Mouse (Mus musculus): ENCODE data around the gene Osbpl10.
A peak's percentile ranks its signal among the peaks of the same experiment; 100 is the strongest.

The Osbpl10 gene

GRCm38 (mm10) chr9:115034788-115035187 lies 56.4 kb downstream of the Osbpl10 start:
- no peak for DNase-seq

DNA sequence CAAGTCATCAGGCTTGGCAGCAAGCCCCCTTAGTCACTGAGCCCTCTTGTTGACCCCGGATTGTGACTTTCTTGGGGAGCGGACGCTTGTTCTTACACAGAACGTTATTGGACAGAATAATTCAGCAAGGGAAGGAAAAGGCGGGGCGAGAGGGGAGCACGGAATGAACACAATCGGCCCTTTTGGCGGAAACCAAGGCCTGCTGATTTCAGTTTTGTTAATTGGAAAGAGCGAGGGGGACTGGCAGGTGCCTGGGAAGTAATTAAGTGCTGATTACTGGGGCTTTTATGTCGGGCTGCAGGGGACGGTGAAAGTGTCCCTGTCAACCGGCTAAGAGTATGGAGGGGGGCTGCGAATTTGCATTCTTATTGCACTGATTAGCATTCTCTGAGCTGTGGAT lies 59.8 kb downstream of the Osbpl10 start:
- DNase-seq = no peak

- no peak for DNase-seq
Measured at GRCm38 (mm10) chr9:115038686-115039085, 60.3 kb downstream of the Osbpl10 start.

GRCm38 (mm10) chr9:115039245-115039644 lies 60.9 kb downstream of the Osbpl10 start:
- DNase-seq = no peak

- no peak for DNase-seq
Measured at GRCm38 (mm10) chr9:115042571-115042970, 64.2 kb downstream of the Osbpl10 start.

GRCm38 (mm10) chr9:115042971-115043706 lies 64.8 kb downstream of the Osbpl10 start:
- no peak for DNase-seq

GRCm38 (mm10) chr9:115043881-115044770 lies 65.8 kb downstream of the Osbpl10 start:
- DNase-seq = peak; percentile 61

GRCm38 (mm10) chr9:115045087-115045800 lies 66.9 kb downstream of the Osbpl10 start:
- no peak for DNase-seq

GRCm38 (mm10) chr9:115046701-115047100 lies 68.3 kb downstream of the Osbpl10 start:
- no peak for DNase-seq

DNA sequence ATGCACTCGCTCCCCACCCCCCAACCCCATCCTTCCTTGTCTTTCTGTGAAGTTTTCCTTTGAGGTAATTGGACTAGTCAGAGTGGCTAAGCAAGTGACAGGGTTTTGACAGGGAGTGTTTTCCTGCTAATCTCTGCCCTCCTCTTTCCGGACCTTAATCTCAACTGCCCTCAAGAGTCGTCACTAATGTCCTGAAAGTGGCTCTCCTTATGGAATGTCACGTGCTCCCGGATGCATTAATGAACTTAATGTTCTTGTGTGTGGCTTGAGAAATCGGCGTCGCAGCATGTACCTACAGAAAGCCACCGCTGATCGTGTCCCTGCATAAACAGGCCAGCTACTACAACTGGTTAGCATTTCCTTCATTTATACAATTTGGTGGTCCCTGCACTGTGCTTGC lies 70.0 kb downstream of the Osbpl10 start:
- no peak for DNase-seq

- no peak for DNase-seq
Measured at GRCm38 (mm10) chr9:115048861-115049260, 70.5 kb downstream of the Osbpl10 start.

DNA sequence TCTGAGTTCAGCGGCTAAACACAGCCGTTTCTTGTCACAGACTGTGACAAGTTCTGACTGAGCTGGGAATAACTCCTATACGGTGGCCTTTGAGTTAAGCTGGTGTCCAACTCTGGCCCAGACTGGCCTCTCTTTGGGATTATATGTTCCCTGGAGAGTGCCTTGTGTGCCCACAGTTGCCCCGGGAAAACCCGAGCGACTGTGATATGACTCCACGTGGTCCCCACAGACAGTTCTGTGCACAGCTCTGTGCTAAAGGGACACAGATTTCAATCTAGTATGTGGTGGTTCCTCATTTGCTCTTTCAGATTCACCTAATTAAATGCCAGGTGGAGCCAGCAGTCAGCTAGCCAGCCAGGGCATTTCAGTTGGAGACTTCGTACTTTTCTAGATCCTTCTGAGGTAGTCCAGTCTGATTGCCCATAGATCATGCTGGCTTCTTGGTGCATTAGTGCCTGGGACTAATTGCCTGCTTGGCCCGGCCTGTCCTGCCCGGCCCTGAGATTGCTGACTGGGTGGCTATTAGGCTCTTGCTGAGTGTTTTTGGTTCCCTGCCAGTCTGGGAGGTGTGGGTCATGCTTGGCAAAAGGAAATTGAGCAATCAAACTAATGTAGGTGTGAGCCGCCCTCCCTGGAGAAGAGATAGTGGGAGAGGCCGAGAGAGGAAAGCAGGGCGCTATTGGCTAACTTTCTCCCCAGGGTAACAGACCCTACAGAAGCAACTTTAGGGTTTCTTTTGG lies 71.8 kb downstream of the Osbpl10 start:
- no peak for DNase-seq

- no peak for DNase-seq
Measured at GRCm38 (mm10) chr9:115051976-115052375, 73.6 kb downstream of the Osbpl10 start.

DNA sequence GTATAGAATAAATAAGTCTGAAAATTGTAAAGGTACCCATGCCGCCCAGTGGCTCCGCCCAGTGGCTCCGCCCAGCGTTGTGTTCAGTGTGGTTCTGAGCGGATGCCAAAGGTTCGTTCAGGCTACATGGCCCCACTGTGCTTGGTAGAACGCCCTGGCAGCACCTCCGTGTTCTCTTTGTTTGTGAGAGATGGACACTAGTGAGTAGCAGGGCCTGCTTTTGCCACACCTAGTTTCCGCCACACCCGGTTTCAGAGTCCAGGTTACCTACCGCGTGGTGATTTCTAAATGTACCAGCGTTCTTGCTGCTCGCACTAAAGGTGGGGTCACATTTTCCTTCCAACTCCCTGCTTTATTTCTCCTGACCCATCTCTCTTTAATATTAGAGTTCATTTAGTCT lies 75.4 kb downstream of the Osbpl10 start:
- no peak for DNase-seq

DNA sequence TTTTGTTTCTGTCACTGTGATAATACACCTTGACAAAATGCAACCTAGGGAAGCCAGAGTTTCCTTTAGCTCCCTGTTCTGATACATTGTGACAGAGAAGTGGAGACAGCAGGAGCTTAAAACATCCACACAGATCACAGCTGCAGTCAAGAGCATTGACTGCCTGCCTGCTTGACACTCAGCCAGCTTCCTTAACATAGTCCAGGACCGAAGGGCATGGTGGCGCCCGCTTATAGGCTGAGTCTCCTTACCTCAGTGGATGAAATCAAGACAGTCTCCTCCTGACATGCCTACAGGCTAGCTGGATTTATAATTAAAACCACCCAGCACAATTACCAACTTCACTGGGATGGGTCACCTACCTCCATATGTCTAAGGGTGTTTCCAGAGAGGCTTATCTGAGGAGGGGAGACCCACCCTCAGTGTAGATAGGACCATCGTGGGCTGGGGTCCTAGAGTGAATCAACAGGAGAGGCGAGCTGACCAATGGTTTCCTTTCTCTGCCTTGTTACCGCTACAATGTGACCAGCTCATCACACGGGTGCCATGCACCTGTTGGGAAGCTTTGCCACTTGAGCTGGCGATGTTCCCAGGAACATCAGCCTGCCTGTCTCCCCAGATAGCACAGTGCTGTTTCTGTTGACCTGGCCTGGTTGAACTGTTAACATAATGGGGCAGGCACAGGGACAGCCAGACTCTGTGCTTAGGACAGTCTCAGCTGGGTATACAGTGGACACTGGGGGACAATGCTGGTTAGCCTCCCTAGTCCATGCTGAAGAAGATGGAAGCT lies 76.9 kb downstream of the Osbpl10 start:
- no peak for DNase-seq

DNA sequence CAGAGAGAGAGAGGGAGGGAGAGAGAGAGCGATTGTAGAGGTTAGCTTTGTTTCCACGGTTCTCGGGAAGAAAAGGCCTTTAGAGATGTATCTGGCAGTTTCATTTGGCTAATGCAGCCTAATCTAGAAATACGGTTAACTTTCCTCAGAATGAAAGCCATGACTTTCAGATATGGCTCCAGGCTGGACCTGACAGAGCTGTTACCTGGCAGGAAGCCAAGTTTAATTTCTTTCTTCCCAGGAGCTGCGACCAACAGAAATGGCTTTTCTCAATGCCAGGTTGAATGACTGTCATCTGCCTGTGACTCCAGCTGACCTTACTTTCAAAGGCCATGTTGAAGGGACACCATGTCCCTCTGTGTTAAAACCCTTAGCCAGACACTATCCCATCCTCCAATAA lies 80.4 kb downstream of the Osbpl10 start:
- DNase-seq = no peak

- no peak for DNase-seq
Measured at GRCm38 (mm10) chr9:115064834-115065233, 86.5 kb downstream of the Osbpl10 start.

- DNase-seq = no peak
Measured at GRCm38 (mm10) chr9:115067071-115067470, 88.7 kb downstream of the Osbpl10 start.

DNA sequence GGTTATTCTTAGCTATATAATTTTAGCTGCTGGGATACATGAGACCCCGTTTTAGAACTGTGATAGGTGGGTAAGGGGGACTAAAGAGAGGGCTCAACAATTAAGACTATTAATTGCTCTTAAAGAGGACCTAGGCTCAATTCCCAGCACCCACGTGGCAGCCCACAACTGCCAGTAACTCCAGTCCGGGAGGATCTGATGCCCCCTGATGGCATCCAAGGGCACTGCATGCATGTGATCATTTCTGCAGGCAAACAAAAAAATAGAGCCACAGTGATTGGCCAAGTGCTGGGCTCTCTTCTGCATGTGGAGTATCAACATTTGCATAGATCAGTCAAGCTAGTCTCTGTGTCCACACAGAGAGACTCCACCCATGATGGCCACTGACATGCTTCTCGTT lies 96.8 kb downstream of the Osbpl10 start:
- no peak for DNase-seq

DNA sequence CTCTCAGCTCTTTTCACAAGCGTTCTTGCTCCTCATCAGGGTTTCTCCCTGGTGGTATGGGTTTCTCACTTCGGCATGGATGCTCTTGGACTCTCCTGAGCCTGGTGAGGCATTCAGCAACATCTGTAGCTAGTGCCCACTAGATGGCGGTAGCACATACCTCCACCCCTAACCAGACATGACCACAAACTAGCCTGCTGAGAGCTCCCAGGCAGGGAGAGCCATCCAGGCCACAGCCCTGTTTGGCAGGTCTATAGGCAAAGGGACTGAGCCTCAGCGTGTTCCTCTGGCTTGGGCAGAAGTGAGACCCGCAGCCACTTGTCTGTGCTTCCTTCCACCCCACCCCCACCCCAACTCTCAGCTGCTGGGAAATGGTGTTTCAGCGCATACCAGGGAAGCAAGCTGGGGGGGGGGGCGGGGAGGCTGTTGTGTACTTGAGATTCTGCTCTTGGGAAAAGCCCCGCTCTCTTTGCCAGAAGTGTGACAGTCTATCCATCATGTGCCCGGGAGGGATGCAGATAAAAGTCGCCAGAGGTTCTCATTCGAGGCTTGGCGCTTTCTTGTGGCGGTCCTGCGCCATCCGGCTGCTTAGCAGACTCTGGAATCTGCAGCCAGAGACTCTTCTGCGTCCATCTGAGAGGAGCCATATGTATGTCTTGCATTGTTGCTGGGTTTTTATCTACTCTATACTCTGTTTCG lies 110.1 kb downstream of the Osbpl10 start:
- DNase-seq = peak; percentile 41

- no peak for DNase-seq
Measured at GRCm38 (mm10) chr9:115089644-115090043, 111.3 kb downstream of the Osbpl10 start.

Data from right cerebral cortex, postnatal 4 days (tissue).